Mouse (Mus musculus) liver, embryonic 14.5 days (tissue): ENCODE measurements around the gene Ccl20.

Experiments
- CTCF ChIP-seq: IDR thresholded peaks from 2 replicates; pipeline ENCODE4 v1.5.1; 2016; ENCODE audit warnings: antibody characterized with exemption, low read depth, control low read depth
- EP300 ChIP-seq: IDR thresholded peaks from 2 replicates; pipeline ENCODE4 v1.6.1; 2016; ENCODE audit warnings: antibody characterized with exemption, low read depth

GRCm38 (mm10) chr1:83138721-83139120, 22.2 kb downstream of the Ccl20 start:
- TF ChIP-seq CTCF (no peak; the same call in 1 of the 2 replicates), EP300 (no peak)
